Mouse (Mus musculus) 3134 (cell line): ENCODE results near the gene Zfp273.
"Not testable (repeated sequence)": the region's sequence is repeated elsewhere in the genome, so short reads cannot be mapped to it uniquely, and the experiment has no call there.

Experiments used
- DNase-seq: peaks from one replicate; pipeline ENCODE4 v3.0.0-alpha.2; 2011; ENCODE audit warnings: low spot score; ENCODE audit not compliant: insufficient read length; ENCODE audit errors: extremely low read depth

Gene Zfp273

DNA sequence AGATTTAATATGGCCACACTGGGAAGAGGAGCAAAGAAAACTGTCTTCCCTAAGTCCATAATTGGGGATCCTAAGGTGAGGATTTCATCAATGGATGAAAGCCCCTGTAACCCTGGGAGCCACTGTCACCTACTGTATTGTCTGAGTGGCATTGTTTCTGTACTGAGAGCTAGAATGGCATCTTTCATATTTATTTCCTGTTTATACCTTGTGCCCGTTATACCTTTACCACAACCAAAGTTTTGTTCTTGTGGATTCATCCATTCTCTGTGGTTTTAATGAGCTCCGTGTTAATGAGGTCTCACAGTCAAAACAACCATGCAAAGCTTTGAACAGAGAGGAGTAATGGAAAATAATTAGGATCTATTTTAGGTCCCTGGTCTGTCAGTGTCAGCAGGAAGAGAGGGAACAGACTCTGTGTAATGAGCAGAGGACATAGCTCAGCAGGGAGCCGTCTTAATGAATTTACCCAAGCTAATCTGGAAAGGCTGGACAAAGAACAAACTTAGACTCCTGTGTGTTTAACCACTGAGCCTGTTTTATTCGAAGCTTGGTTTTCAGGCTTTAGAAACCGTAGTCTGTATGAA, 51.3 kb downstream of the Zfp273 start:
- DNase-seq: no peak

DNA sequence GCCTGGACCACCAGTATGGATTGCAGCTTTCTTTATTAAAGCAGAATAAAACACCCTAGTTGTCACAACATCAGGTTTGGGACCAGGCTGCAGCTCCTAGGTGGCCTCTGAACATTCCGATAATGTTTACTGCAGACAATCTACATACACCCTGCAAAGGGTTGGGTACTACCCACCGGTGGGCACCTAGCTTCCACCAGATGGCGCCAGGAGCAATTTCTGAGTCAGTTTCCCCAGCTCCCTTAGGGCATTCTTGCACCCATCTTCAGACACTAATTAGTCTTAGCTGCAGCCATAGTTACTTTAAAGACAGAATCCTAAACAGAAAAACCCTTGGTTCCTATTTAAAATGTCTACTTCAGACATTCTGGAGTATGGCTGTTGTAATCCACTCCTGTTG, 54.4 kb downstream of the Zfp273 start:
- no peak for DNase-seq

DNA sequence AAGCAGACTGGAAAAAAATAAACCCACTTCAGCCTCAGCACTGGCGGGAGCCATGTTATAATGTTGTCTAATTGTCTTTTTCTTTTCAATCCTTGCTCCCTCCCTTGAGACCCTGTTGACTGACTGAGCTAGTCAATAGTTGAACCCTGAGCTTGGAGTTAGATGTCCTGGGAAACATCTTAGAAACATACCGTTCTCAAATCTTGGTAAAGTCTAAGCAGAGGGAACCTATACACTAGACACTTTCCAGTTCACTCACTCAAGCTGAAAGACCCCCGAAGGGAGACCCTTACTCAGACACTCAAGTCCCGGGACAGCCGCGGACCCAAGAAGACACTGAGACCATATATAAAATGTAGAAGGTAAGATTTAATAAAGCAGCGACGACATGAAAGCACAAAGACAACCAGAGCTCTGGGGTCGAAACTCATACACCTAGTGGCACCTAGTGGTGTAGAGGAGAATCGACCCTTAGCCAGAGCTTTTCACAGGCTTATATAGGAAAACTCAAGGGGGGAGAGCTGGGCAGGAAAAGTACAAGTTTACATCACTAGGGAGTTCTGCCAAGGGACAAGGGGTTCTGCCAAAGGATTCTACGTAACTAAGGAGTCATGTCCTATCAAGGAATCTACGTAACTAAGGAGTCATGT, 62.6 kb downstream of the Zfp273 start:
- DNase-seq: not testable (repeated sequence)
